Mouse (Mus musculus) thymus, adult 2 months (tissue): Measurements from ENCODE around the gene Dnajc7.

Experiments
- CTCF ChIP-seq: fragments of 200-500 bp; IDR thresholded peaks from 2 replicates; pipeline ENCODE4 v1.5.1; 2012; ENCODE audit warnings: mild to moderate bottlenecking, control low read depth, low read length, moderate library complexity, borderline replicate concordance; ENCODE audit not compliant: control insufficient read depth, poor library complexity, insufficient read depth; ENCODE audit errors: extremely low read depth
- POLR2A ChIP-seq: fragments of 200-500 bp; IDR thresholded peaks from 2 replicates; pipeline ENCODE4 v1.6.1; 2012; ENCODE audit warnings: mild to moderate bottlenecking, low read length, control low read depth, moderate library complexity; ENCODE audit not compliant: control insufficient read depth, poor library complexity, insufficient read depth; ENCODE audit errors: extremely low read depth

DNA sequence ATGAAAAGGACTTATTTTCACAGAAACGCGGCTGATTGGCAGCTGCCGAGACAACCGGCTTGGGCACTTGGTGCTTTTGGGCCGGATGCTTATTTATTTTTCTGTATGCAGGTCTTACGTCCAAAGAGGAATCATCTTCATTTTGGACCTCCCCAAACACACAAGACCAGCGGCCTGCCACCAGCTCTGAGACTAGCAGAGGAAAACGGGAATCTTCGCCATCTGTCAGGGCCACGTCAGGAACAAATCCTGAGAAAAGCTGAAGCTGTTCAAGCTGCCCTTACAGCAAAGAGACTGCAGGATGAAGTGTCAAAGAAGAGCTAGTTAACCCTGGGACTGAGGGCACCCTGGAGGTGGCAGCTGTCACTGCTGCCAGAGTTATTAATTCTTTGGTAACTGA lies 14.5 kb downstream of the Dnajc7 start:
- TF ChIP-seq CTCF (no peak), POLR2A (no peak)
